Mouse (Mus musculus) liver, embryonic 14.5 days (tissue): ENCODE measurements around the gene Rnf185. TPM values are rescaled to one million over a fixed set of nuclear protein-coding genes. Genes with fewer than 3 reads are reported as not detected.

Source experiments
- ATAC-seq: fragments of 200-750 bp; cut with Nextera tagmentation; 2 replicates; pipeline ENCODE4 v1.8.0; 2017; ENCODE audit warnings: moderate number of reproducible peaks, mild to moderate bottlenecking, moderate library complexity; ENCODE audit not compliant: insufficient read depth
- DNase-seq, 3 experiments: peaks; one replicate each; pipeline ENCODE4 v3.0.0-alpha.2; 2012 to 2013; ENCODE audit warnings: low read depth in 3 of 3, low spot score in 3 of 3
- H3K27ac ChIP-seq: fragments of 300-500 bp; sonication (generic); 2 replicates; pipeline ENCODE4 v1.5.1; 2014; ENCODE audit warnings: moderate library complexity, mild to moderate bottlenecking, control low read depth, inconsistent platforms
- H3K27me3 ChIP-seq: fragments of 300-500 bp; sonication (generic); 2 replicates; pipeline ENCODE4 v1.6.1; 2014; ENCODE audit warnings: mild to moderate bottlenecking, low read length, moderate library complexity; ENCODE audit not compliant: control insufficient read depth, insufficient read depth
- H3K36me3 ChIP-seq: fragments of 300-500 bp; sonication (generic); replicated peaks from 2 replicates; pipeline ENCODE4 v1.6.1; 2014; ENCODE audit warnings: low read depth; ENCODE audit not compliant: control insufficient read depth, insufficient read depth
- H3K4me1 ChIP-seq, 2 experiments: fragments of 200-500 bp in 1 of 2; fragments of 300-500 bp in 1 of 2; sonication (generic) in 1 of 2; replicated peaks; 2 replicates each; pipeline ENCODE4 v1.6.1; 2012 to 2014; ENCODE audit warnings: antibody characterized with exemption in 1 of 2, inconsistent platforms in 1 of 2, low read length in 1 of 2; ENCODE audit not compliant: control insufficient read depth in 2 of 2, insufficient read depth in 2 of 2
- H3K4me2 ChIP-seq: fragments of 300-500 bp; sonication (generic); 2 replicates; pipeline ENCODE4 v1.6.1; 2014; ENCODE audit warnings: low read depth, mild to moderate bottlenecking, control low read depth, moderate library complexity
- H3K4me3 ChIP-seq, 2 experiments: fragments of 200-500 bp in 1 of 2; fragments of 300-500 bp in 1 of 2; sonication (generic) in 1 of 2; 2 replicates each; pipeline ENCODE4 v1.5.1; 2012 to 2014; ENCODE audit warnings: low read depth in 2 of 2, low read length in 2 of 2, mild to moderate bottlenecking in 2 of 2, control low read depth in 1 of 2, inconsistent platforms in 1 of 2, moderate library complexity in 1 of 2; ENCODE audit not compliant: insufficient read depth in 1 of 2
- H3K9ac ChIP-seq: fragments of 300-500 bp; sonication (generic); replicated peaks from 2 replicates; pipeline ENCODE4 v1.6.1; 2014; ENCODE audit warnings: mild to moderate bottlenecking, control low read depth, moderate library complexity
- H3K9me3 ChIP-seq: fragments of 300-500 bp; sonication (generic); 2 replicates; pipeline ENCODE4 v1.6.1; 2016; ENCODE audit warnings: low read length, mixed read lengths; ENCODE audit not compliant: control insufficient read depth
- CTCF ChIP-seq: IDR thresholded peaks from 2 replicates; pipeline ENCODE4 v1.5.1; 2016; ENCODE audit warnings: antibody characterized with exemption, low read depth, control low read depth
- EP300 ChIP-seq: IDR thresholded peaks from 2 replicates; pipeline ENCODE4 v1.6.1; 2016; ENCODE audit warnings: antibody characterized with exemption, low read depth
- WGBS: fragments of 180-500 bp; shearing (Covaris S2); extraction: QIAGEN DNeasy Blood & Tissue Kit; methylation state at CpG from one replicate; pipeline ENCODE4 v1.1.7; 2014; ENCODE audit not compliant: insufficient replicate concordance; 5-methylcytosine and 5-hydroxymethylcytosine counted together
- polyA plus RNA-seq, 2 experiments: library from polyadenylated mRNA; depleted of rRNA in 1 of 2; stranded (reverse) in 1 of 2; unstranded in 1 of 2; fragments of >200 nt; fragmentation: Nextera tagmentation in 1 of 2; extraction: Ambion mirVana in 1 of 2; gene quantifications; 2 replicates each; pipeline versions ENCODE4 v1.2.1 to v1.2.3; 2012 to 2014

The Rnf185 gene
- polyA plus RNA-seq, 2 experiments, result 5.5 to 8.5 TPM

DNA sequence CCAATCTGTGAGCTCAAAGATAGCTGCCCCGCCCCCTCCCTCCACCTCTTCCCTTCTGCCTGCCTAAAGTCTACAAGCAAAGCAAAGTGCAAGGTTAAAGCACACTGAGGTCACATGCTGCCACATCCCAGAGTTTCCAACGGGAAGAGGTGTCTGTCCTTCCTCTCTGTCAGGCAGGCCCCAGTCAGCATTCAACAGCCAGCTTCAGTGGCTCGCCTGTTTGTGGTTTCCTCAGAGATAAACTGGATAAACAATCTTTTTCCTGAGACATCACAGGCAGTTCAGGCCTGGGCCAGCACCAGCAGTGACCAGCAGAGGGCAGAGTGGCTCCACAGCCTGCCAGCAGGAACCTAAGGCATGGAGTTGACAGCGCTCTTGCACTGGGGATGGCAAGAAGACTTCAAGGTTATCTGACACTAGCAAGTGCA is 65.2 kb downstream of the Rnf185 start:
- WGBS, result 2% methylated on average over 4 of the region's 4 CpGs
- peaks cover 5 to 23% of the 10 kb centered on the region in 2 experiments for H3K4me1 ChIP-seq
- H3K4me3 ChIP-seq, result no peak overlapping the region
- no peak overlapping the region for H3K9ac ChIP-seq
- no peaks in the 10 kb centered on the region for H3K9me3 ChIP-seq
- H3K4me2 ChIP-seq, result no peak overlapping the region
- DNase-seq (peak; percentile 56 to 64 (median 59)), ATAC-seq (peak; percentile 87)
- TF ChIP-seq CTCF, result peak; percentile 99
- no peak for TF ChIP-seq EP300
- no peak overlapping the region for H3K27ac ChIP-seq
- 0 out of 2 replicates have a peak, but pooled peaks cover 3% of the 10 kb centered on the region for H3K36me3 ChIP-seq
- no peaks in the 10 kb centered on the region for H3K27me3 ChIP-seq

DNA sequence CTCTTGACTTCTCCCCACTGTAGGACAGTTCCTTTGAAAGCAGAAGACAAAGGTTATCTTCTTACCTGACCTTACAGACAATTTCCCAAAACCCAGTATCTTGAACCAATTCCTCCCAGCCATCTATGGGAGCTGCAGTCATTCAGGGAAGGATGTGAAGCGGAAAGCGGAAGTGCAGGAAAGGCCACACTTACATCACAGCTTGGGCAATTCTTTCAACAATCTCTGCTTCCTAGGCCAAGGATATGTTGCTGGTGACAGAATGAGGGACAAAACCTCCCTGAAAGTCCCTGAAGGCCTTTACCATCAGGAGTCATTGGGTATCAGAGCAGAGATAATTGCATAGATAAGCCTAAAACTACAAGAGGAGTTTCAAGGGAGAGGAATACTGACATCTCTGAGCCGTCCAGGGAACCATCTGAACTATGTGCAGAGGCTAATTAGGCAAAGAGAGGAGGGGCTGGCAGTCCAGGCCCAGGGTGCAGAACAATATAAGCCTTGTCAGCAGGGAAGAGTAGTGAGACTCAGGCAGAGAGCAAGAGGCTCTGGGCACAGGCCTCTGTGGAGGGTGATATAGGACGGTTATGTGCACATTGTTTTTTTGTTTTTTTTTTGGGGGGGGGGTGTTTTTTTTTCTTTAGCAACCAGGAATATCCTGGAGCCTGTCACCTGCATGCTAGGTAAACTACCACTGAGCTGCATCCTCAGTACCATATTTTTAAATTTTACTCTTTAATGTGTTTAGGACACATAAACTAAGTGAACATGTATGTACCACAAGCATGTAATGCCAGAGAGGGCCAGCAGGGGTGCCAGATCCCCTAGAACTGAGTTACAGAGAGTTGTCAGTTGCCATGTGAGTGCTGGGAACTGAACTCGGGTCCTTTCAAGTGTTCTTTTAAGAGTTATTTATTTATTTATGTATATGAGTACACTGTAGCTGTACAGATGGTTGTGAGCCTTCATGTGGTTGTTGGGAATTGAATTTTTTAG is 69.3 kb downstream of the Rnf185 start:
- DNase-seq, result no peak
- H3K4me1 ChIP-seq, result peaks cover 5 to 40% of the 10 kb centered on the region in 2 experiments
- WGBS, result 79% methylated on average over 5 of the region's 5 CpGs

DNA sequence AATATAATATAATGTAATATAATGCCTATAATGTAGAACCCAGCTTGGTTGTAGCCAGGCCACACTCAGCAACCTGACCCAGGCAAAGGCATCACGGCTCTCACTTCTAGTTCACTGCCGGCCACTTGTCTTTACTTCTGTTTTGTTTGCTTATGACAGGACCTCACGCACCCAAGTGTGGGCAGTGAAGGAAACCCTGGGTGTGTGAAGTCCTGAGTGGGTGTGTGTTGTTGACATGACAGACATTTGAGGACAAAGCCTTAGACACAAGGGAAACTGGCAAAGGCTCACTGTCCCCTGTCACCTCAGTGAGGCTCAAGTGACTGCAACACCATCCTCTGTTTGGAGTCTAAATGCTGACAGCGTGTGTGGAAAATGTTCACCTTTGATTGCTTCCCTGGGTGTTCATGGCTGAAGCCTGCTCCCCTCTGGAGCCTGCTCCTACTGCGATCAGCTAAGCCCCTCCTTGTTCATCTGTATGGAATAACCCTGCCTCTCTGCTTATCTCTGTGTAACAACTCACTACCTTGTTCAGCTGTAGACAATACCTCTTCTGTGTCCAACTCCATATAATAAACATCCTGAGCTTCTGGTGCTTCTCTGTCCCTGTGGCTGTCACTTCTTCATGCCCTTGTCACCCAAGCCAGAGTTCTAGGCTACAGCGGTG is 70.9 kb downstream of the Rnf185 start:
- no peak for DNase-seq
- H3K27me3 ChIP-seq, result no peaks in the 10 kb centered on the region
- H3K9ac ChIP-seq, result no peak overlapping the region
- no peaks in the 10 kb centered on the region for H3K9me3 ChIP-seq
- no peak overlapping the region for H3K27ac ChIP-seq
- H3K36me3 ChIP-seq, result 0 out of 2 replicates have a peak, but pooled peaks cover 3% of the 10 kb centered on the region
- H3K4me2 ChIP-seq, result no peak overlapping the region
- H3K4me1 ChIP-seq, result peaks cover 3 to 29% of the 10 kb centered on the region in 2 experiments; a peak in 3 of 4 replicates
- no peak overlapping the region for H3K4me3 ChIP-seq
- 68% methylated on average over 6 of the region's 6 CpGs for WGBS
- peak; percentile 34; the same call in 1 of the 2 replicates for ATAC-seq
- TF ChIP-seq CTCF (no peak), EP300 (no peak)

More for the DNA sequence above, 69.3 kb downstream of the Rnf185 start:
- Histone ChIP-seq H3K36me3 (0 out of 2 replicates have a peak, but pooled peaks cover 3% of the 10 kb centered on the region), H3K9ac (no peak overlapping the region), H3K9me3 (no peaks in the 10 kb centered on the region), H3K27ac (no peak overlapping the region), H3K4me2 (no peak overlapping the region), H3K4me3 (no peak overlapping the region), H3K27me3 (no peaks in the 10 kb centered on the region)
- no peak for ATAC-seq
- no peak for TF ChIP-seq EP300
- peak; percentile 44 for TF ChIP-seq CTCF

DNA sequence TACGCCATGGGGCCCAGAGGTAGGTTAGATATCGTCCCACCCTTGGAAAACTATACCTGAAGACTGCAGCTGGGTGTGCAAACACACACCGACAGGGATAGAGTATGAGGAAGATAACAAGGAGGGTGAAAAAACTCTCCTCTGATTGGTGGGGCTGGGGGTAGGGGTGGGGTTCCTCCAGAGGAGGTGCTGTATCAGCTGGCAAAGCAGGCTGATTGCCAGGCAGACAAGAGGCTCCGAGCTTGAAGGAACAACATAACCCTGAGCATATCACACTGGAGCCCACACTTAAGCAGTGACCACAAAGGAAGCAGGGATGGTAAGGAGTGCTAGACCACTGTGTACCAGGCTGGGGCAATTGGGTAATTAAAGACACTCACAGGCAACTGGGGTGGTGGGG is 72.7 kb downstream of the Rnf185 start:
- Histone ChIP-seq H3K9me3 (no peaks in the 10 kb centered on the region), H3K4me1 (peaks cover 0 to 17% of the 10 kb centered on the region in 2 experiments; a peak in 2 of 4 replicates), H3K9ac (no peak overlapping the region), H3K4me3 (no peak overlapping the region), H3K27ac (no peak overlapping the region), H3K4me2 (no peak overlapping the region), H3K36me3 (0 out of 2 replicates have a peak, but pooled peaks cover 3% of the 10 kb centered on the region), H3K27me3 (no peaks in the 10 kb centered on the region)
- WGBS, result 31% methylated on average over 4 of the region's 4 CpGs
- no peak for TF ChIP-seq EP300
- TF ChIP-seq CTCF, result no peak
- ATAC-seq, result peak; percentile 60
- DNase-seq, result no peak

DNA sequence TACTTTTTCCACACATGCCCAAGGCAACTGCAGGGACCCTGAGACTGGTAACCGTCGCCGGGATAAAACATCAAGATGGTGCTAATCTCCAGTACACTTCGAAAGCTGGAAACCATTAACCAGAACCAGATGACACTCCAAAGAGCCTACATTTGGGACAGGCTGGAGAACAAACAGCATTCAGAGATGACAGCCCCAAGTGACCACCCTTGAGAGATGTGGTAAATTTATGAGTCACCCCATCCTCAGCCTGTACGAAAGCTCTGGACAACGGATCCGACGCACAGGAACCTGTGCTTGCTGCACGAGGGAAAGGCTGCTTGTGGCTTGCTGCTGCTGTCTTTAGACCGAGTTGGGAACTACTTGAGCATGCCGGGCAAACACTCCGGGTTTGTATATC is 77.4 kb downstream of the Rnf185 start:
- Histone ChIP-seq H3K4me2 (no peak overlapping the region), H3K36me3 (no peaks in the 10 kb centered on the region), H3K9me3 (no peaks in the 10 kb centered on the region), H3K27ac (no peak overlapping the region), H3K4me1 (peaks cover 0 to 11% of the 10 kb centered on the region in 2 experiments; a peak in 2 of 4 replicates), H3K4me3 (no peak overlapping the region), H3K27me3 (no peaks in the 10 kb centered on the region), H3K9ac (no peak overlapping the region)
- no peak for DNase-seq
- WGBS, result 70% methylated on average over 12 of the region's 12 CpGs
- TF ChIP-seq CTCF, result no peak
- no peak for TF ChIP-seq EP300
- ATAC-seq, result no peak
